Mouse (Mus musculus) mesoderm, embryonic 11.5 days (tissue): ENCODE data around the gene Gm17324.
"Not testable (repeated sequence)": the region's sequence is repeated elsewhere in the genome, so short reads cannot be mapped to it uniquely, and the experiment has no call there.

Experiments
- DNase-seq: peaks from one replicate; pipeline ENCODE4 v3.0.0-alpha.2; 2012; ENCODE audit warnings: low read depth, low spot score

Gm17324 gene

DNA sequence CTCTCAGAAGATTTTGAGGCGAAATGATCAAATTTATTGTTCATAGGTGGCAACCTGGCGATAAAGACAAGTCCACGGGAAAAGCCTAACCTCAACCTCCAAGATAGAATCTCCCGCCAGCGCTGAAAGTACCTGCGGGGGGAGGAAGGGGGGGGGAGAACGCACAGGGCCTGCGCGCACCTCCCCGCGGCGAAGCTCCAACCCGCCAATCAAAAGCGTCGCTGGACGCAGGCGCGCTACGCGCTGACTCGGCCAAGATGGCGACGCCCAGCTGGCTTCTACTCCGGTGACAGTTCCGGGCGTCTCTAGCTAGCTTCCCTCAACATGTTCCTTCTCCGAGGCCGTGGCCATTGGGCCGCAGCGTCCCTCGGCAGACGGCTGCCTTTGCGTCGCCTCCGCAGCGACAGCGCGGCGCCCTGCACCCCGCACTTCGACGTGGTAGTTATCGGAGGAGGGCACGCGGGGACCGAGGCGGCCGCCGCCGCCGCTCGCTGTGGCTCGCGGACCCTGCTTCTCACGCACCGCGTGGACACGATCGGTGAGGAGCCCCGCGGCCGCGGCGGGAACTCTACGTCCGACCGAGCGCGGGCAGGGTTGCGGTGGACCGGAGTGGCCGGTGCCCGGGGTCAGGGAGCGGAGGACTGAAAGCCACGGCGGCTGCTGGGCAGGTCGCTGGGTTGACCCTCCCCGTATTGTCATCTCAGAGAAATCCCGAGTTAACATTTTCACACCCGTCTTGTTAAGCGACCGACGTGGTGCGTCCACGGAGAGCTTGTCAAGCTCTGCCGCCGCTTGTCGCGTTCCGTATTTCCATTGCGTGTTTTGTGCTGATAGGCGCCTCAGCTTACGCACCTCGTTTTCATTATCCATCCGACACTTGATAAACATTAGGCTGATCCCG, at the start of gene Gm17324, which contains the start of gene Mto1:
Gene Gm17324 (minus strand): TSS at position 814 of the 901 bp plus-strand sequence.
Gene Mto1 (plus strand): TSS at position 236 of the 901 bp plus-strand sequence.
- DNase-seq, result peak; percentile 96

DNA sequence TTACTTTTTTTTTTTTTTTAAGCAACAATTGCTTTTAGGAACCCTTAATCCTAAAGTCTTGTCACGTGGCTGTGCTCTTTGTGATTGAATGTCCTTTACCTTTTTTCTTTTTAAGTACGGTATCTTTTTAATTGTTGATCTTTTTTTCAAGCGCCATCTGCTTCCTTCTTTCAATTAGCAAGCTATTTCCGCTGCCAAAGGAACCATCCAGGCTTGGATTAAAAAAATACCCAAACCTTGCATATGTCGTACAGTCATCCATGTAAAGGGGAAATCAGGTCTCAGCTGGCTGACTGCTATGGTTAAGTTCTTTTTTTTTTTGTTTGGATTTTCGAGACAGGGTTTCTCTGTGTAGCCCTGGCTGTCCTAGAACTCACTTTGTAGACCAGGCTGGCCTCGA, 44.6 kb upstream of the Gm17324 start:
- no peak for DNase-seq

DNA sequence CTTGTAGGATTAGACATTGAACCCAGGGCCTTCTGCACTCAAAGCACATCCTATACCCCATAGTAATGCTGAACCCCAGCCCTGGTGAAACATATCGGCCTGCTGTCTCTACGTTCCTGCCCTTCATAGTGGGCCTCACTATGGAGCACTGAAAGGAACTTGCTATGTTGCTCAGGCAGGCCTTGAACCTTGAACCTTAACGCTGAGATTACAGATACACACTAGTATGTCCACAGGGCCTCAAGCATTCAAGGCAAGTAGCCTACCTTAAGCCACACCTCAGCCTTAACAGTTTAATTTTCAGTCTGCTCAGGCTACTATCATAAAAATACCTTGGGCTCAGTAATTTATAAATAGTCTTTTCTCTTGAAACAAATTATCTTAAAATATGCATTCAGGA, 43.7 kb upstream of the Gm17324 start:
- no peak for DNase-seq

DNA sequence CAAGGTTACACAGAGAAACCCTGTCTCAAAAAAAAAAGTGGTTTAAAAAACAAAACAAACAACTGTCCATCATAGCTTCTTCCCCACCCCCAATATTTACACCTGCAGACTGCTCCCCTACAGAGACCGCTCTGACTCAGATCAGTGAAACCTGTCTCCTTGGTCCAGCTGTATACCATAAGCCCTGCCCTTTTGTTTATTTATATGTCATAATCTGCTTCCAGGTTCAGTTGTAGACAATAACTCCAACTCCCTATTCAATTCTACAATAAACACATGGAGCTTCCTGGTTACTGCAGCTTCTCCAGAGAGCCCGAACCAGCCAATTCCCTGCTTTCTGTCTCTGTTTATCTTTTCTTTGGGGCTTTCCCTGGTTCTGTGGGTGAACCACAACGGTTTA, 42.6 kb upstream of the Gm17324 start:
- DNase-seq, result no peak

DNA sequence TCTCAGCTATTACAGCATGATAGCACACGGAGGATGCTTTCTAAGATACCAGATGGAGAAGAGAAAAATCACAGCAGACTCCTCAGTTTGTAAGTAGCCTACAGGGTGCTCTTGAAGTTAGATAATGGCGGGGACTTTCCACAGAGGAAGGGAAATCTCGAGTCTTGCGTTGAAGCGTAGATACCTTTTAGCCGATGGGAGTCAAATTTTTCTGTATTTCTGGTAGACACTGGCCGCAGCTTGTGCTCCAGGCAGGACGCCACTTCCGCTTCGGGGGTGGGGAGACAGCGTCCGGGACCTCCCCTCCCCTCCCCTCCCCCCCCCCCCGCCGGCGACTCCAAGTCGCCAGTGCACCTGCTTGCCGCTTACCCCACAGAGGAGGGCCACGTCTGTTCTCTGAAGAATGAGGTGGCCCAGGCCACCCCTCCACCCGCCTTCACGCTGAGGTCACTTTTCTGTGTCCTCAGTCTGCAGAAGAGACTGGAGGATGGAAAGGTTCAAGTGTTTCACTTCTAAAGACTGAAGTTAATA, 40.4 kb upstream of the Gm17324 start, which contains the start of gene Eef1a1:
Gene Eef1a1 (minus strand): TSS at position 262 of the 531 bp plus-strand sequence.
- DNase-seq, result no peak

DNA sequence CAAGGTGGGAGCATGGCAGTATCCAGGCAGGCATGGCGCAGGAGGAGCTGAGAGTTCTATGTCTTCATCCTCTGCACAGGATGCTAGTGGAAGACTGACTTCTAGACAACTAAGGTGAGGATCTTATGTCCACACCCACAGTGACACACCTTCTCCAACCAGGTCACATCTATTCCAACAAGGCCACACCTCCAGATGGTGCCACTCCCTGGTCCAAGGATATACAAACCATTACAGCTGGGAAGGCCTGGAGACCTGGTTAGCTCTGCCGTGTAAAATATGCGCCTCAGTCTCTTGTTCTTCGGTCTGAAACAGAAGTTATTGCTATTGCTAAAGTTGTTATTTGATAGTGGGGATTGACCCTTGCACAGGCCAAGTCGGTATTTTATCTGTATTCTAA, 39.4 kb upstream of the Gm17324 start:
- DNase-seq, result not testable (repeated sequence)

DNA sequence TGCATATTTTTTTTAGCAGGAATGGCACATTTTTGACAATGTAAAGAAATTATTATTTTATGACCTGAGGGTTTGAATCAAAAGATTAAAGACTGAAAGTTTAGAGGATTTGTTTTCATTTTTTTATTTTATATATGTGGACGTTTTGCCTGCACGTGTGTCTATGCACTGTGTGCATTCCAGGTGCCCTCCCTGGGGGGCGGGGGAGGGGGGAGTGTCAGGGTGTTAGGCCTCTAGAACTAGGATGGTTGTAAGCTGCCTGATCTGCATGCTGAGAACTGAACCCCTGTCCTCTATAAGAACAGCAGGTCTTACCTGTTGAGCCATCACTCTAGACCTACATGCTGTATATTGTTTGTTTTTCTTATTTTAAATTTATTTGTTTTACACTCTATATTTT, 36.1 kb upstream of the Gm17324 start:
- no peak for DNase-seq

DNA sequence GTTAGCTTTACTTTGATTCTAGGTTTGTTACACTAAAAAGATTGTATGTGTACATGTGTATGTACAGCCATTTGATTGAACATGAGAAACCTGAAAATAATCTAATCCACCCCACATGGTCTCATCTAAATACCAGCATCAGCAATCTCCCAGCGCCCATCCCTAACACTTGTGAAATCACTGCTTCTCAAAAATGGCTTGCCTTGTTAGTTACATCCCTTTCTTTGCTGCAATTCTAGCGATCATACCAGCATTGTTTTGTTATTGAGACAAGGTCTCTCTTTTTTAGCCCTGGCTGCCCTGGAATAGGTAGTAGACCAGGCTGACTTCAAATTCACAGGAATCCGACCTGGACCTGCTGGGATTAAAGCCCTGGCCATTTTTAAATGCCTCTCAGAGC, 33.8 kb upstream of the Gm17324 start:
- no peak for DNase-seq

DNA sequence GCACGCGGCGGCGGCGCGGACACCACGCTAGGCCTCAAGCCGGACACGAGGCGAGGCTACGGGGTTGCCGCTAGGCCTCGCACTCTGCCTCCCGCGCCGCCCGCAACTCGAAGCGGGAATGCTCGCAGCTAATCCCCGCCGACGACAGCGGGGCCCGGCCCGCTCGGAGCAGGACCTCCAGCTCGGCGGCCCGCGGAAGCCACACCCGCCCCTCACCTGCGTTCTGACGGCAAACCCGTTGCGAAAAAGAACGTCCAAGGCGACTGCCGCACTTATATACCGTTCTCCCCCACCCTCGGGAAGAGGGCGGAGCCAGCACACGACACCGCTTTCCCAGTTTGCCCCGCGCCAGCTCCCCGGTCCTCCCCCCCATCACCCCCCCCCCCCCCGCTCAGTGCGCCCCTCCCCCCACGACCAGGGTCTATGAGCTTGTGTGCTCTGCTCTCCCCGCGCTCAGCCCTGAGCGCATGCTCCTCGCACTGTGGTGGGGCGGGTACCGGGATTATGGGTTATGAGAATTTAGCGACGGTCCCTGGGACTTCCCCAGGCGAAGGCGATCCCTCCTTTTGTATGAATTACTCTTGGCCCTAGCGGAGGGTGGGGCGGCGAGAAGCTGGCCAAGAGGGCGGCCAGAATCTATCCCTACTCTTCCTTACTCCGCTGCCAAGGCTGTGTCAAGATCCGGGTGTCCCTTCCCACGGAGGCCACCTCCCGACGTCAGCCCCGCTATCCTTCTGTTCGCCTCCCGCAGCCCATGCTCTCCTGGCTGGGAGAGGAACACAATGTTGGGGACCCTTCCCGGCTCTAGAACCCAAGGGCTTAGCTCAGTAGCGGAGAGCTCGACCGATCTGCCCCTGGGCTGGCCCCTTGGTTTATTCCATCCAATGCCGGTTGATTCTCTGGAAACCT, 33.1 kb upstream of the Gm17324 start:
- peak; percentile 99 for DNase-seq

DNA sequence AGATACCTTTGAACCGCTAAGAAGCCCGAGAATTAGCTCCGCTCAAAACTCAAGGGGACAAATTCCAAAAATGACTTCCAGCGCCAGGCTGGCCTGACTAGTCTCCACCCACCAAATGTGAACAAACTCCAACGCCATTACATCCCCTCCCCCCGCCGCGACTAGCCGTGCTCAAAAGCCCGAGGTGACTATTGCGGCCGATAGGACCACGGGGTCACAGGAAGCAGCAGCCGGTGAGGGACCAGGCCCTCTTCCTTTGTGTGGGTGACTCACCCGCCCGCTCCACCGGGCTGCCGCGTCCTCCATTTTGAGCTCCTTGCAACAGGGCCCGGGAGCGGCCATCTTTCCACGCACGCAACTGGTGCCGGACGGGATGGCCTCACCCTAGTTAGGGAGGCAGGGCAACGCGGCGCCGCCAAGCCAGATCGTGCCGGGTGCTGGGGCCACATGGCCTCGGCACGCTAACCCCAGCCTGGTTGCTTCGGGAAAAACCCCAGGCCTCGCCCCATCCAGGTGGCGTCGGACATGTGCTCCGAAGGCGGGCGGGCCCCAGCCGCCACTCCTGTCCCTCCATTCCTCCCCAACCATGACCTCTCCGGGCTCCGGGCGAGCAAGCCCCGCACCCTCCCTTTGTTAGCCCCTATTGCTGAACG, 32.2 kb upstream of the Gm17324 start:
- DNase-seq, result peak; percentile 74

DNA sequence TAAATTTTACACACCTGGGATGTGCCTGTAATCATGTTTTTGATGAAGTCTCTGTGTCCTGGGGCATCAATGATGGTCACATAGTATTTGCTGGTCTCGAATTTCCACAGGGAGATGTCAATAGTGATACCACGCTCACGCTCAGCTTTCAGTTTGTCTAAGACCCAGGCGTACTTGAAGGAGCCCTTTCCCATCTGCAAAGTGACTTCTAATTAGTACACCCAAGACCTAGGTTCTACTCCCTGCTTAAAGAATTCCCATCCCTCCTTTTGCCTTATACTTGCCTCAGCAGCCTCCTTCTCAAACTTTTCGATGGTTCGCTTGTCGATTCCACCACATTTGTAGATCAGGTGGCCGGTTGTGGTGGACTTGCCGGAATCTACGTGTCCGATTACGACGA, 31.6 kb upstream of the Gm17324 start:
- DNase-seq, result not testable (repeated sequence)

DNA sequence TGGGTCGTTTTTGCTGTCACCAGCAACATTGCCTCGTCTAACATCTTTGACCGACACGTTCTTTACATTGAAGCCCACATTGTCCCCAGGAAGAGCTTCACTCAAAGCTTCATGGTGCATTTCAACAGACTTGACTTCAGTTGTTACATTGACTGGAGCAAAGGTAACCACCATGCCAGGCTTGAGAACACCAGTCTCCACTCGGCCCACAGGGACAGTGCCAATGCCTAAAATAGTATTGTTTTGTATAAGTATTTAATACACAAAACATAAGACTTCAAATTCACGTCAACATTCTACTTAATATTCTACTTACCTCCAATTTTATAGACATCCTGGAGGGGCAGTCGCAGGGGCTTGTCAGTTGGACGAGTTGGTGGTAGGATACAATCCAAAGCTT, 30.7 kb upstream of the Gm17324 start:
- not testable (repeated sequence) for DNase-seq

DNA sequence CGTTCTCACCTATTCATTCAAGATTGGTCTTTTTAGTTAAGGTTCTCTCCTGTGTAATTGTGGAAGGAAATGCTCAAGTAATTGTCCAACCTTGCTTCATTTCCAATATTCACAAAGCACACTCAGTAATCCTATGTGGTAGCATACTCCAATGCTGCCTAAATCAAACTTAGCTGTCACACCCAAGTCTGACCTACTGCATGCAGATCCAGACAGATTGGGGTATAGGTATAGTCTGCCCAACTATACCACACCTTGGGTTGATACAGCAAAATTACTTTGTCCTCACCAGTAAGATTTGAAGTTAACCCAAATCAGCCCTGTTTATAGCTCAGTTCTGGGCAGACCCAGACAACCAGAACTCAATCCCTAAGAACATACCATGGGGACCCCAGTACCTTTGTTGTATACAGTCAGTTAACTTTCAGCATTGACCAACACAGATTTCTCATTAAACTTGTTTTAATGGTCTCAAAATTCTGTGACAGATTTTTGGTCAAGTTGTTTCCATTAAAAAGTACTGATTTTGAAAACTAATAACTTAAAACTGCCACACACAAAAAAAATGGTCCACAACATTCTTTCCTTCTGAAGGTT, 29.5 kb upstream of the Gm17324 start:
- not testable (repeated sequence) for DNase-seq

DNA sequence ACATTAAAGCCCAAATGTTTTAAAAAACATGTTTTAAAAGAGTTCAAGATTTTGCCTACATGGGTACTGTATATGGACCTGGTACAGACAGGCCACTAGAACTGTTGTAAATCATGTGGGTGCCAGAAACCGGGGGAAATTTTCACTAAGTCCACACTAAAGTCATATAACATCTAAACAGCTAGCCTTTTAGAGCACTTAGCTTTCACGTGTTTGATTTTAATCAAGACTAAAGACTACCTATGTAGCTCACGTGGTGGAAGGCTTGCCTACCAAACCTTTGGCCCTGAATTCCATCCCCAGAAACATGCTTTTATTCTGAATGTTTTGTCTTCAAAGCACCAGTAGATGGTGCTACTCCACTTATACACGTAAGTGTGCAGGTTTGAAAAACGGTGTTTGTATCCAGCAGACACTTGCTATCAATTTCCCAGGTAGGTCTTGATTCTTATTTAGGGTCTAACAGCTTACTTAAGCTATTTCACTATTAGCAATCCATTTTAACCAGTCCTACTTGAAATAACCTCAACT, 28.5 kb upstream of the Gm17324 start:
- DNase-seq, result peak; percentile 62

DNA sequence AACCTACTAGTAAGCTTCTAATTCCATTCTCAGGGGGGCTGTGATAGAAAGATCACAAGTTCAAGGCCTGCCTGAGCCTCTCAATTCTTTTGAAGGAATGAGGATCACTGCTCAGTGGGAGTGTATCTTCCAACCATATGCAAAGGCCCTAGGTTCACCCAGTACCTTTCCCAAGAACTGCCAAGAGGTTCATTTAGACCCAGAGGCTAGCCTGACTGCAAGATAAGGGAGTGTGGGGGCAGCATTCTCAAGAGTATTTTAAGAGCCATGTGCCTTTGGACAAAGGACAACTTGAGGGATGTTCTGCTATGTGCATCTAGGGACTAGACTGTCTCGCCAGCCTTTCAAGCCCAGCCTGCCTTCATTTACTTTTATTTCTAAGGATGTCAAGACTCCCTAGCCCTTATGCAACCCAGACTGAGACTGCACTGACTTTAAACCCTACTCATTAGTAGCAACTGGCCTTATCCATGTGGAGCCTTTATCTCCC, 28.0 kb upstream of the Gm17324 start:
- no peak for DNase-seq

DNA sequence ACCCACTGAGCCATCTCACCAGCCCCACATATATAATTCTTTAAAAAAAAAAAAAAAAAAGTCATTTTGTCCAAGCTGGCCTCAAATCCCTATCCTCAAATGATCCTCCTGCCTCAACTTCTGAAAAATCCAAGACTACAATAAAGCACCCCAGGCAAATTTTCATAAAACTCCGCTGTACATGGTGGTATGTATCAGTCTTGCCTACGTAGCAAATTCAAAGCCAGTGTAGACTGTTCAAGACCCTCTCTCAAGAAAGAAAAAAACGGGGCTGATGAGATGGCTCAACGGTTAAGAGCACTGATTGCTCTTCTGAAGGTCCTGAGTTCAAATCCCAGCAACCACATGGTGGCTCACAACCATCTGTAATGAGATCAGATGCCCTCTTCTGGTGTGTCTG, 27.3 kb upstream of the Gm17324 start:
- DNase-seq, result no peak

DNA sequence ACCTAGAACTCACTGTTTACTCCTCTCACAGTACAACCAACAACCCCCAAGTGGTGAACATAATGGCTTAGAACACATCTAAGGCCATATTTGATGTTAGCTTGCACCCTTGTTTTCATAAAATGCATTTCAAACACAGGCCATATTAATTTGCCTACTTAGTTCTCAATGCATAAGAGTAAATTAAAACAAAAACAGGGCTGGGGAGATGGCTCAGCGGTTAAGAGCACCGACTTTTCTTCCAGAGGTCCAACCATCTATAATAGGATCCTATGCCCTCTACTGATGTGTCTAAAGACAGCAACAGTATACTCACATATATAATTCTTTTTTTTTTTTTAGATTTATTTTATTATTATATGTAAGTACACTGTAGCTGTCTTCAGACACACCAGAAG, 26.8 kb upstream of the Gm17324 start:
- no peak for DNase-seq

DNA sequence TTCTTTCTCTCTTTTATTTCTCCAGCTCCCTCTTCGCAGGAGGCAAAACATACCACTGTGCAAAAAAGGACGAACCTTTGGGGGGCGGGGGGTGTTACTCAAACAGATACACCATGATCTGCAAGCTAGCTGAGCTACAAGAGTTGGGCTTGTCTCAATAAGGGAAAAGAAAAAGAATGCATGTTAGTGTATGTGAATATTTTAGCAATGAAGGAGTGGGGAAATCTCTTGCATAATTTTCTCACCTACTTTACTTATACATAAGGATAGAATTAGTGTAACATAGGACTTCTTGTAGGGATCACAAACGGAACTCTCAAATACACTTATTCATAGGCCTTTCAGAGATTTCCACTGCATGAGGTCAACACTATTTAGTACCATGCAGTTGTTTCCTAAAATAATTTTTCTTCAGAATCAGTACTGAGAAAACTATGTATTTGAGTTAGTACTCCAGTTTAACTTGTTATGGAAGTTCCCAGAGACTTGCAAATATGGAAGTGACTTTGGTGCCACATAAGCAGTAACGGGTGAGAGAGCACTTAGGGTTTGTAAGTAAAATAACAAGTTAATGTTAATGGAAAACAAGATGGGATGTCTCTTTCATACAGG, 26.3 kb upstream of the Gm17324 start:
- DNase-seq, result no peak

DNA sequence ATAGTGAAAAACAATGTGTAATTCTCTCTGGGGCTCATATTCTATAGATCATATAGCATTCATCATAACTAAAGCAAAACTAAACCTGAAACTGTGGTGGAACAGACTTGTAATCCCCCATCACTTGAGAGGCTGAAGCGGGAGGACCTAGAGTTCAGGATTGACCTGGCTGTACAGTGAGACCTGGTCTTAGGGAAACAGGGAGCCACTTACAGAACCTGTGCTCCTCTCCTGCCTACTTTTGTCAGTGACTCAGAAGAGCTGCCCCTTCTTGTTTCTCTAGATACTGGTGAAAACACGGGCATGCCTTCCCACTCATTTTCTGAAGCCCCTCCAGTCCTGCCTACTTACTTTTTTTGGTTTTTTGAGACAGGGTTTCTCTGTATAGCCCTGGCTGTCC, 25.7 kb upstream of the Gm17324 start:
- DNase-seq, result no peak

DNA sequence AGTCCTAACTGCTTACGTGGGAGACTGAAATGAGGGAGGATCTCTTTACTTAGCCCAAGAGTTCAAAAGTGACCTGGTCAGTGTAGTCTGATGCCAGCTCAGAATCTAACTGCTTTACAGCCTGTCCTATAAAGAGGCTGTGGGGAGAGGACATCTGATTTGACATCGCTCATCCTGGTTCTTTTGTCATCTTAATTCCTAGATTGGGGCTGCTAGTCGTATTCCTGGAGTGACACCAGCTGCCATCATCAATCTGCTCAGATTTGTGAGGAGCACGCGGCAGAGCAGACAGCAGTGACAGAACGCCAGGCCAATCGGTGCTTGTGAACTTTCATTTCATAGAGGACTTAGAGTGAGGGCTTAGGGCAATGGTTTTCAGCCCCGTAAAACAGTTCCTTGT, 25.0 kb upstream of the Gm17324 start:
- no peak for DNase-seq
